Mouse (Mus musculus): ENCODE data around the gene Arfgap2. TPM values are rescaled to one million over a fixed set of nuclear protein-coding genes. Genes with fewer than 3 reads are reported as not detected.
"Not testable (repeated sequence)": the region's sequence is repeated elsewhere in the genome, so short reads cannot be mapped to it uniquely, and the experiment has no call there.

Gene Arfgap2
- 95.7 and 105 TPM in 2 replicates for polyA plus RNA-seq (2014; fragmentation: Nextera tagmentation; extraction: Ambion mirVana)

DNA sequence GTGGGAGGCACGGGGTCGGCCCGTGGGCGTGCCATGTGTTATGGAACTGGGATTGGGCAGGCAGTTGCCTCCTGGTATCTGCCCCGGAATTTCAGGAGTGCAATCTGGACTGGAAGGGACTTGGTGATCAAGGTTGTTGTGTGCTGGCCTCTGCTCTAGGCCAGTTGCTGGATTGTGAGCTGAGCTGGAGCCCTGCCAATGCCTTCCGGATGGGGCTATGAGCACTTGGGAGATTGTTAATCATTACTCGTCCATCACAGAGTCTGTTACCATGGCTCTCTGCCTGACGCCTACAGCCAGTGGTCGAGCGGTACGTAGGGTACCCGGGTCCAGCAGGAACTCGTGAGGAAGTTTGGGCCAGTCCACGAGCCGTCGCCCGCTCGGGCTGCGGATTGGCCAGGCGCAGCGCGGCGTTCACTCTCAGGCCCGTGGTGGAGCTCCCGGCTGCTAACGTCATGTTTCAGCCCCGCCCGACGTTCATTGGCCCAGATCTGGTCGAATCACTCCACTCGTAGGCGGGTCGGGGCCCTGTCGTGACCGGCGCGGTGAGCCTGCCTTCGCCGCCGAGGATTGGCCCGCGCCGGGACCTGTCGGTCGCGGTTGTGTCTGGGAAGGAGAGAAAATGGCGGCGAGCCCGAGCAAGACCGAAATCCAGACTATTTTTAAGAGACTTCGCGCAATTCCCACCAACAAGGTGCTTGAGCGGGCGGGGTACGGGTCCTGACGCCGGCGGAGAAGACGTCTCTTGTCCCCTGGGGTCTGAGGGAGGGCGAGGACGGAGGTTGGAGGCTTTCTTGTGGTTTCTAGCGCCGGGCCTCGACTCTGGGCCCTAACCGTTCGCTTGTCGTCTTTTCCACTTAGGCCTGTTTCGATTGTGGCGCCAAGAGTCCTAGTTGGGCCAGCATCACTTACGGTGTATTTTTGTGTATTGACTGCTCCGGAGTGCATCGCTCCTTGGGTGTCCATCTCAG lies at the start of gene Arfgap2:
Gene Arfgap2, plus strand, starts transcription at position 264 of the 971 bp plus-strand sequence.
- 2% methylated on average over 72 of the region's 72 CpGs for WGBS
- Histone ChIP-seq H3K4me3 (ENCODE audit: low read depth, low read length) (peak within 1 kb of the TSS; percentile 92), H3K36me3 (ENCODE audit: control insufficient read depth, insufficient read depth, low read length) (peaks cover 32% of the 10 kb centered on the region)

DNA sequence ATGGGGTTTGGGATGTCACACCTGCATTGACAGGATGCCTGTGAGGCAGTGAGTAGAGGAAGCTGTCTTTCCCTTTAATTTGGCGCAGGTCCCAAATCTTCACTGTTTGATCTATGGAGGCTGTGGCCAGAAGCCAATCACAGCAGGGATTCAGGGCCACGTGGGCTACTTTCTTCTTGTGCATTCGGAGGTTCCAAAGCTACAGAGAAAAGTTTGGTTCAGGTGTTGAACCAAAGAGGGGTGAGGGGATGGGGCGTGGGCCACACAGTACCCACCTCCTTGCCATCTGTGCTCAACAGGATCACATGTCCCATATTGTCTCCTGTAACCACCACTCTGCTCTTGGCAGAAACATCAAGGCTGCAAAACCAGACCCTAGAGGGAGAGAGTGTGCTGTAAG lies 47.7 kb upstream of the Arfgap2 start:
- no peak overlapping the region for H3K27ac ChIP-seq (ENCODE audit: low read depth, low read length)
- no peak overlapping the region for H3K9ac ChIP-seq (ENCODE audit: low read depth, low read length)
- WGBS: 76% methylated on average over 4 of the region's 4 CpGs
- DNase-seq (ENCODE audit: low spot score): no peak
- no peak overlapping the region for H3K4me3 ChIP-seq (ENCODE audit: low read depth, low read length)
- no peaks in the 10 kb centered on the region for H3K27me3 ChIP-seq (replicated peaks; ENCODE audit: control insufficient read depth, insufficient read depth, low read length)
- H3K9me3 ChIP-seq (ENCODE audit: control insufficient read depth, low read length): no peaks in the 10 kb centered on the region
- H3K4me2 ChIP-seq: no peak overlapping the region
- no peaks in the 10 kb centered on the region; the same call in 1 of the 2 replicates for H3K4me1 ChIP-seq (replicated peaks; ENCODE audit: control insufficient read depth, insufficient read depth, low read length)
- ATAC-seq (replicated peaks; ENCODE audit: low FRiP score): no peak
- H3K36me3 ChIP-seq (ENCODE audit: control insufficient read depth, insufficient read depth, low read length): peaks cover 3% of the 10 kb centered on the region

More for the DNA sequence above, at the start of gene Arfgap2:
- H3K9me3 ChIP-seq (ENCODE audit: control insufficient read depth, low read length): no peaks in the 10 kb centered on the region
- peak within 1 kb of the TSS; percentile 88 for H3K4me2 ChIP-seq
- peak; percentile 98 for ATAC-seq (replicated peaks; ENCODE audit: low FRiP score)
- peak; percentile 94 for DNase-seq (ENCODE audit: low spot score)
- H3K4me1 ChIP-seq (replicated peaks; ENCODE audit: control insufficient read depth, insufficient read depth, low read length): peaks cover 23% of the 10 kb centered on the region
- no peaks in the 10 kb centered on the region for H3K27me3 ChIP-seq (replicated peaks; ENCODE audit: control insufficient read depth, insufficient read depth, low read length)
- H3K27ac ChIP-seq (ENCODE audit: low read depth, low read length): peak within 1 kb of the TSS; percentile 93
- peak within 1 kb of the TSS; percentile 97 for H3K9ac ChIP-seq (ENCODE audit: low read depth, low read length)

DNA sequence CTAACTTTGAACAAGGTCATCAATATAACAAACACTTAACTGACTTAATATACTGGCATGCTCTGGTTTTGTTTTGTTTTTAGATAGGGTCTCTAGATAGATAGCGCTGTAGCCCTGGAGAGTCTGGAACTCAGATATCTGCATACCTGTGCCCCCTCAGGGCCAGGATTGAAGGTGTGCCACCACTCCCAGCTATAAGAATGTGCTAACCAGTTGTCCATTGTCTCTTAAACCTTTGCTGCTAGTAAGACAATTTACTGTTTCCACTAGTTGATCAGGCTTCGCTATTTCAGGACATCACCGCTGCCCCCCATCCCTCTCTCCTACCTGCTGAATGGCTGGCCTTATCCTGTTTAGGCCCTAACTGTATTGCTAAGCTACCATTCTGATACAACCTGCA lies 44.3 kb upstream of the Arfgap2 start:
- no peak overlapping the region for H3K4me2 ChIP-seq
- 93% methylated on average over 3 of the region's 3 CpGs for WGBS
- no peaks in the 10 kb centered on the region for H3K27me3 ChIP-seq (replicated peaks; ENCODE audit: control insufficient read depth, insufficient read depth, low read length)
- H3K4me1 ChIP-seq (replicated peaks; ENCODE audit: control insufficient read depth, insufficient read depth, low read length): no peaks in the 10 kb centered on the region; the same call in 1 of the 2 replicates
- no peak for ATAC-seq (replicated peaks; ENCODE audit: low FRiP score)
- H3K36me3 ChIP-seq (ENCODE audit: control insufficient read depth, insufficient read depth, low read length): no peaks in the 10 kb centered on the region
- DNase-seq (ENCODE audit: low spot score): no peak
- no peak overlapping the region for H3K27ac ChIP-seq (ENCODE audit: low read depth, low read length)
- H3K9me3 ChIP-seq (ENCODE audit: control insufficient read depth, low read length): no peaks in the 10 kb centered on the region
- H3K4me3 ChIP-seq (ENCODE audit: low read depth, low read length): no peak overlapping the region
- H3K9ac ChIP-seq (ENCODE audit: low read depth, low read length): no peak overlapping the region

DNA sequence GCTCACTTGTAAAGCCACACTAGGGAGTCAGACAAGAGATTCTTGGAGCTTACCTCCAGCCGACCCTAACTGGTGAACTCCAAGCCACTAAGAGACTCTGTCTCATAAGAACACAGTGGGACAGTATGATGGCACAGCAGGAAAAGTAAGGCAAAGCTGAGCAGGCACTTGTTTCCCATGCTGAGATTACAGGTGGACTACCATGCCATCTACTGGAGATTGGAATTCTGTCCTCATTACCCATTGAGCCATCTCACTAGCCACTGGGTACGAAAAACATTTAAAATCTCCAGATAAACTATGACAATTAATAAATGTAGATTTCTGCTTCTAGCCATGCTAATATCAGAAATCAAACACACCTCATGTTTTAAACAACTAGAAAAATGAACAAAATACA lies 41.2 kb upstream of the Arfgap2 start:
- no peak overlapping the region for H3K4me3 ChIP-seq (ENCODE audit: low read depth, low read length)
- H3K4me2 ChIP-seq: no peak overlapping the region
- ATAC-seq (replicated peaks; ENCODE audit: low FRiP score) (no peak), DNase-seq (ENCODE audit: low spot score) (no peak)
- no peaks in the 10 kb centered on the region for H3K27me3 ChIP-seq (replicated peaks; ENCODE audit: control insufficient read depth, insufficient read depth, low read length)
- no peaks in the 10 kb centered on the region for H3K36me3 ChIP-seq (ENCODE audit: control insufficient read depth, insufficient read depth, low read length)
- no peaks in the 10 kb centered on the region for H3K4me1 ChIP-seq (replicated peaks; ENCODE audit: control insufficient read depth, insufficient read depth, low read length)
- no peaks in the 10 kb centered on the region for H3K9me3 ChIP-seq (ENCODE audit: control insufficient read depth, low read length)
- 81% methylated on average over 2 of the region's 2 CpGs for WGBS
- H3K27ac ChIP-seq (ENCODE audit: low read depth, low read length): no peak overlapping the region
- H3K9ac ChIP-seq (ENCODE audit: low read depth, low read length): no peak overlapping the region

DNA sequence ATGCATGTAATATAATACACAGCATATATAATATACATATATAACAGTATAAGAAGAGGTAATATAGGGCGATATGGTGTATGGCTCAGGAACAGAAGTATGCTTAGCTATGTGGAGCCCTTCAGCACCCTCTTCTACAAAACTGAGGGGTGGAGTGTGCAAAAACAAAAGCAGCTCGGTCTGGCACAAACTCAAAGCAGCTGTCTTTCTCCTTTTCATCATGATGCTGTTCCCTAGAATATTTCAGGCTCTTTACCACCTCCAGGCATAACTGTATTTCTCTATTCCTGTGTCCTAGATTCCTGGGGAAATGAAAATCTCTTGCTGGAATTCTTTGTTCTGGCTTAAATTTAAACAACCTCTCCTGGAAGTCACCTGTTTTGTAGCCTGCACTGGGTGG lies 35.0 kb upstream of the Arfgap2 start:
- 79% methylated on average over 2 of the region's 2 CpGs for WGBS
- H3K4me1 ChIP-seq (replicated peaks; ENCODE audit: control insufficient read depth, insufficient read depth, low read length): no peaks in the 10 kb centered on the region
- H3K27me3 ChIP-seq (replicated peaks; ENCODE audit: control insufficient read depth, insufficient read depth, low read length): no peaks in the 10 kb centered on the region
- H3K9ac ChIP-seq (ENCODE audit: low read depth, low read length): no peak overlapping the region
- no peak for DNase-seq (ENCODE audit: low spot score)
- no peak for ATAC-seq (replicated peaks; ENCODE audit: low FRiP score)
- no peak overlapping the region for H3K4me2 ChIP-seq
- no peak overlapping the region for H3K4me3 ChIP-seq (ENCODE audit: low read depth, low read length)
- no peaks in the 10 kb centered on the region for H3K9me3 ChIP-seq (ENCODE audit: control insufficient read depth, low read length)
- H3K27ac ChIP-seq (ENCODE audit: low read depth, low read length): no peak overlapping the region
- no peaks in the 10 kb centered on the region for H3K36me3 ChIP-seq (ENCODE audit: control insufficient read depth, insufficient read depth, low read length)

DNA sequence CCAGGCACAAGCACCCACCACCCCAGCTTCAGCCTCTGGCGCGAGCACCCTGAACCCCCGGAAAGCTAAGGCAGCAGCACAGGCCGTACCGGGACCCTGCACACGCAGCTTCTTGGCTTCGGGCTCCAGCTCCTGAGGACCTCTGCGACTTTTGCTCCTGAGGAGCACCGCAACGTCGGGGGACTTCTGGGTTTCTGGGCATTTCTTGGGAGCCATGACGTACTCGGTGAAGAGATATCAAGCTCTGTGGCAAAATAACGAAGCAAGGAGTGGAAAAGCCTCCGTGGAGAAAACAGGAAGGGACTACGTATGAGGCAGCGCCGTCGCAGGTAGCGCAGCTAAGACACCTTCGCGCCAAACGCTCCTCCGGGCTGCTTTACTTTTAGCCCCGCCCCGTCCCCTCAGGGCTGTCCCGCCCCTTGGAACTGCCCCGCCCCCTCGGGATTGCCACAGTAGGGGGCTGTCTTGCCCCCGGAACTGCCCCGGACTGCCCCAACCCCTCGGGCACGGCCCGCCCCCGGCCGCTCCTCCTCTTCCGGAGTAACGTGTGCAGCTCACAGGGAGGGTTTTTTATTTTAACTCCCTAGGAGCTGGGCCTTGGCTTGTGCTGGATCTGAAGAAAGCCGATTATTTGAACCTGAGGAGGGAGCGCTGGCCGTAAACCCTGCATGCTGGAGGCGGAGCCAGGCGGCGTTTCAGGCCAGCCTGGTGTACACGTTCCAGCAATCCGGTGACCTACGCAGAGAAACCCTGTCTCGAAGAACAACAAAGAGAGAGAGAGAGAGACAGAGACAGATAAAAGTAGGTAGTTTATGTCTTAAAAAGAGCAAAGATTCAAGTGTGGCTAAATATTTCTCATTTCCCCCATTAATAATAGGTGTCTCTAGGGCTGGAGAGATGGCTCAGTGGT lies 27.9 kb upstream of the Arfgap2 start, which contains the start of gene Ddb2:
Gene Ddb2, minus strand, starts transcription at position 382 of the 910 bp plus-strand sequence.
- H3K9ac ChIP-seq (ENCODE audit: low read depth, low read length): peak within 1 kb of the TSS; percentile 85
- no peaks in the 10 kb centered on the region for H3K9me3 ChIP-seq (ENCODE audit: control insufficient read depth, low read length)
- H3K27me3 ChIP-seq (replicated peaks; ENCODE audit: control insufficient read depth, insufficient read depth, low read length): no peaks in the 10 kb centered on the region
- DNase-seq (ENCODE audit: low spot score) (peak; percentile 97), ATAC-seq (replicated peaks; ENCODE audit: low FRiP score) (peak; percentile 99)
- no peaks in the 10 kb centered on the region for H3K36me3 ChIP-seq (ENCODE audit: control insufficient read depth, insufficient read depth, low read length)
- peaks cover 4% of the 10 kb centered on the region for H3K4me1 ChIP-seq (replicated peaks; ENCODE audit: control insufficient read depth, insufficient read depth, low read length)
- peak within 1 kb of the TSS; percentile 97 for H3K27ac ChIP-seq (ENCODE audit: low read depth, low read length)
- WGBS: 2% methylated on average over 48 of the region's 48 CpGs
- peak within 1 kb of the TSS; percentile 97 for H3K4me2 ChIP-seq
- peak within 1 kb of the TSS; percentile 78 for H3K4me3 ChIP-seq (ENCODE audit: low read depth, low read length)

DNA sequence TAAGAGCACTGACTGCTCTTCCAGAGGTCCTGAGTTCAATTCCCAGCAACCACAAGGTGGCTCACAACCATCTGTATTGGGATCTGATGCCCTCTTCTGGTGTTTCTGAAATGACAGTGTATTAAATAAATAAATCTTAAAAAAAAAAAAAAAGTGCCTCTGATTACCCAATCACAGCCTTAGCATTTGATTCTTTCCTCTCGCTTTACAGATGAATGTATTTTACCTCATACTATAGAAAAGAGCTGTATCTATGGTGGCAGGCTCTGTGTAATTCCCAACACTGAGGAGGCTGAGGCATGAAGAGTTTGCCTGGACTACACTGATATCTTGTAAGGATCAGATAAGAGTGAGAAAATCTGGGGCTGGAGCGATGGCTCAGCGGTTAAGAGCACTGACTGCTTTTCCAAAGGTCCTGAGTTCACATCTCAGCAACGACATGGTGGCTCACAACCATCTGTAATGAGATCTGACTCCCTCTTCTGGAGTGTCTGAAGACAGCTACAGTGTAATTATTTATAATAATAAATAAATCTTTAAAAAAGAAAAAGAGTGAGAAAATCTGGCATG lies 27.2 kb upstream of the Arfgap2 start:
- DNase-seq (ENCODE audit: low spot score); H3K4me1 ChIP-seq (replicated peaks; ENCODE audit: control insufficient read depth, insufficient read depth, low read length); H3K27me3 ChIP-seq (replicated peaks; ENCODE audit: control insufficient read depth, insufficient read depth, low read length); H3K9me3 ChIP-seq (ENCODE audit: control insufficient read depth, low read length); H3K36me3 ChIP-seq (ENCODE audit: control insufficient read depth, insufficient read depth, low read length): not testable (repeated sequence)
- Histone ChIP-seq H3K4me2 (peak overlapping the region; percentile 97), H3K9ac (ENCODE audit: low read depth, low read length) (peak overlapping the region; percentile 67), H3K27ac (ENCODE audit: low read depth, low read length) (peak overlapping the region; percentile 97), H3K4me3 (ENCODE audit: low read depth, low read length) (peak overlapping the region; percentile 78)
- 13% methylated on average over 4 of the region's 4 CpGs for WGBS
- peak; percentile 25; the same call in 1 of the 2 replicates for ATAC-seq (replicated peaks; ENCODE audit: low FRiP score)

DNA sequence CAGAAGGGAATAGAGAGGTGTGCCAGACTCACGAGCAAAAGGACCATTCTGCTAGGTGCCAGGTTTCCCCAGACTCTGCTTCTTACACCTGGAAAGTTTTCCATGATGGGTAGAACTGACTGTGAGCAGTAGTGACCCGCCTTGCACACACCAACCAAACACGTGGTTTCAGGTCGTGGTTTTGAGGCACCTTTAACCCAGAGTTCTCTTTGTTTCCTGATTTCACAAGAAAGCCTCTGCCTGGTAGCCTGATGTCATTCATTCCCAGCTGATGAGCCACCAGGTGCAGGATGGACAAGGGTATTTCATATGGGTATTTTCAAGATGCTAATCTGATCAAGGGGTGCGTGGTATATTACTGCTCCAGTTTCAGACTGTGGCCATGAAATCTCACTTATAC lies 22.2 kb upstream of the Arfgap2 start:
- Histone ChIP-seq H3K27ac (ENCODE audit: low read depth, low read length) (no peak overlapping the region), H3K4me2 (no peak overlapping the region), H3K9ac (ENCODE audit: low read depth, low read length) (no peak overlapping the region), H3K36me3 (ENCODE audit: control insufficient read depth, insufficient read depth, low read length) (no peaks in the 10 kb centered on the region), H3K4me1 (replicated peaks; ENCODE audit: control insufficient read depth, insufficient read depth, low read length) (peaks cover 16% of the 10 kb centered on the region), H3K9me3 (ENCODE audit: control insufficient read depth, low read length) (no peaks in the 10 kb centered on the region), H3K27me3 (replicated peaks; ENCODE audit: control insufficient read depth, insufficient read depth, low read length) (no peaks in the 10 kb centered on the region), H3K4me3 (ENCODE audit: low read depth, low read length) (no peak overlapping the region)
- 49% methylated on average over 5 of the region's 5 CpGs for WGBS
- DNase-seq (ENCODE audit: low spot score) (no peak), ATAC-seq (replicated peaks; ENCODE audit: low FRiP score) (no peak)
